Mouse (Mus musculus): Measurements from ENCODE around the gene Pcgf1.

GRCm38 (mm10) chr6:83066441-83066840 is 11.2 kb upstream of the Pcgf1 start:
- no peak for TF ChIP-seq CTCF (IDR thresholded peaks at IDR 0.05; ENCODE audit: low read depth)
- TF ChIP-seq EP300 (IDR thresholded peaks at IDR 0.05; ENCODE audit: low read depth) = no peak

All from liver, embryonic 14.5 days (tissue).